Mouse (Mus musculus) megakaryocyte, embryonic 14.5 days (primary cell): ENCODE data around the gene Olfr1045.

Experiments
- FLI1 ChIP-seq: IDR thresholded peaks from 2 replicates; pipeline ENCODE4 v1.6.1; 2012; ENCODE audit warnings: low read length, inconsistent platforms, mixed read lengths
- GATA1 ChIP-seq: IDR thresholded peaks from 3 replicates; pipeline ENCODE4 v1.6.1; 2012; ENCODE audit warnings: mixed read lengths, low read length, inconsistent platforms, borderline replicate concordance

GRCm38 (mm10) chr2:86177720-86178119 lies 25.1 kb downstream of the Olfr1045 start, which contains the start of gene Olfr1044:
- TF ChIP-seq GATA1 (no peak), FLI1 (no peak)
